Mouse (Mus musculus) forelimb bud, embryonic 11.5 days (tissue): ENCODE data around the gene Midn.

ENCODE experiments used
- DNase-seq: peaks from one replicate; pipeline ENCODE4 v3.0.0-alpha.2; 2012; ENCODE audit warnings: low read depth, low spot score

The Midn gene

GRCm38 (mm10) chr10:80170052-80170451 lies 22.0 kb downstream of the Midn start:
- no peak for DNase-seq

GRCm38 (mm10) chr10:80170601-80171021 lies 22.5 kb downstream of the Midn start:
- DNase-seq, result no peak

- no peak for DNase-seq
These were observed 23.2 kb downstream of the Midn start for GRCm38 (mm10) chr10:80171252-80171651.

- DNase-seq, result no peak
These were observed 23.9 kb downstream of the Midn start for GRCm38 (mm10) chr10:80171760-80172526.

- peak; percentile 92 for DNase-seq
These were observed 24.6 kb downstream of the Midn start, which contains the start of gene 1600002K03Rik for GRCm38 (mm10) chr10:80172527-80173292. Gene 1600002K03Rik (plus strand): TSS chr10:80172944.

- no peak for DNase-seq
These were observed 25.3 kb downstream of the Midn start for GRCm38 (mm10) chr10:80173358-80173757.

GRCm38 (mm10) chr10:80173955-80174640 lies 26.0 kb downstream of the Midn start:
- DNase-seq, result no peak

- no peak for DNase-seq
These were observed 26.6 kb downstream of the Midn start for GRCm38 (mm10) chr10:80174705-80175104.

- DNase-seq, result peak; percentile 64
These were observed 27.6 kb downstream of the Midn start for GRCm38 (mm10) chr10:80175536-80176269.

GRCm38 (mm10) chr10:80176270-80176834 lies 28.3 kb downstream of the Midn start:
- no peak for DNase-seq

GRCm38 (mm10) chr10:80177441-80178279 lies 29.6 kb downstream of the Midn start:
- DNase-seq, result no peak

- no peak for DNase-seq
These were observed 31.3 kb downstream of the Midn start, which contains the start of gene Efna2 for GRCm38 (mm10) chr10:80179068-80180051. Gene Efna2 (plus strand): TSS chr10:80179482.

- no peak for DNase-seq
These were observed 32.2 kb downstream of the Midn start for GRCm38 (mm10) chr10:80180288-80180687.

GRCm38 (mm10) chr10:80180823-80181222 lies 32.8 kb downstream of the Midn start:
- no peak for DNase-seq

GRCm38 (mm10) chr10:80182547-80182946 lies 34.5 kb downstream of the Midn start:
- DNase-seq, result no peak

- DNase-seq, result no peak
These were observed 38.6 kb downstream of the Midn start for GRCm38 (mm10) chr10:80186649-80187048.

- no peak for DNase-seq
These were observed 39.7 kb downstream of the Midn start for GRCm38 (mm10) chr10:80187739-80188138.

- no peak for DNase-seq
These were observed 40.5 kb downstream of the Midn start for GRCm38 (mm10) chr10:80188453-80189024.

GRCm38 (mm10) chr10:80189999-80190398 lies 41.9 kb downstream of the Midn start:
- no peak for DNase-seq
